Mouse (Mus musculus) forebrain, embryonic 11.5 days (tissue): ENCODE measurements at regions not wholly inside any gene's neighbourhood (a gene's known extent, or its start where the extent isn't known, plus 50 kb on each side); places are given as distances from the start of the nearest gene placed in this dataset.
A peak's percentile ranks its signal among the peaks of the same experiment; 100 is the strongest.

Experiments used
- ATAC-seq: fragments of 200-750 bp; cut with Nextera tagmentation; replicated peaks from 2 replicates; pipeline ENCODE4 v1.8.0; 2017; ENCODE audit warnings: moderate TSS enrichment; ENCODE audit not compliant: low FRiP score
- DNase-seq: peaks from one replicate; pipeline ENCODE4 v3.0.0-alpha.2; 2017; ENCODE audit warnings: low spot score
- H3K27ac ChIP-seq: fragments of 300-500 bp; sonication (generic); 2 replicates; pipeline ENCODE4 v1.5.1; 2014; ENCODE audit warnings: low read depth, low read length
- H3K27me3 ChIP-seq: fragments of 300-500 bp; sonication (generic); 2 replicates; pipeline ENCODE4 v1.6.1; 2014; ENCODE audit warnings: mild to moderate bottlenecking, low read length, mixed read lengths; ENCODE audit not compliant: control insufficient read depth, insufficient read depth
- H3K36me3 ChIP-seq: fragments of 300-500 bp; sonication (generic); 2 replicates; pipeline ENCODE4 v1.6.1; 2014; ENCODE audit warnings: mild to moderate bottlenecking, low read length, moderate library complexity, mixed read lengths; ENCODE audit not compliant: control insufficient read depth, insufficient read depth
- H3K4me1 ChIP-seq: fragments of 300-500 bp; sonication (generic); replicated peaks from 2 replicates; pipeline ENCODE4 v1.6.1; 2014; ENCODE audit warnings: low read length, mixed read lengths; ENCODE audit not compliant: control insufficient read depth, insufficient read depth
- H3K4me2 ChIP-seq: fragments of 300-500 bp; sonication (generic); 2 replicates; pipeline ENCODE4 v1.6.1; 2014; ENCODE audit warnings: low read depth, mild to moderate bottlenecking, low read length, moderate library complexity, mixed read lengths; ENCODE audit not compliant: severe bottlenecking
- H3K4me3 ChIP-seq: fragments of 300-500 bp; sonication (generic); 2 replicates; pipeline ENCODE4 v1.5.1; 2014; ENCODE audit warnings: low read depth, low read length
- H3K9ac ChIP-seq: fragments of 300-500 bp; sonication (generic); 2 replicates; pipeline ENCODE4 v1.6.1; 2014; ENCODE audit warnings: low read length
- H3K9me3 ChIP-seq: fragments of 300-500 bp; sonication (generic); 2 replicates; pipeline ENCODE4 v1.6.1; 2016; ENCODE audit warnings: low read length, mixed read lengths; ENCODE audit not compliant: control insufficient read depth
- WGBS: fragments of 180-500 bp; shearing (Covaris S2); extraction: QIAGEN DNeasy Blood & Tissue Kit; methylation state at CpG from one replicate; pipeline ENCODE4 v1.1.7; 2014; 5-methylcytosine and 5-hydroxymethylcytosine counted together

DNA sequence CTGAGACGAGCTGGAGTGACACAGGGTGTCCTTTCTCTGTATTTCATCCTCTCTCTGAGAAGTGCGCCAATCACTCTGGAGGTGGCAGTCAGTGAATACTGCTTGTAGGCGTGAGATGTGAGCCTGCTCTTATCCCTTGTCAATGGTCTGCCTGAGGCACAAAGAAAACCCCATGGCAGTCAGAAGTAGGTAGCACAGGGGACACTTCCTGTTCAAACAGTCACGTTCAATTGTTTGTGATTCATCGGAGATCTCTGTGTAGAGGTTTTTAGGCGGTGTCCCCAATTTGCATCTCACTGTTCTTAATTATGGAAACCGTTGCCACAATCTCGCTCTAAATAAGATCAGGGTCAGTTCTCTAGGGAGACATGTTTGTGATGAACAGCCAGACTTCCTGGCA, 447.7 kb downstream of the Glrx3 start:
- no peak for DNase-seq

DNA sequence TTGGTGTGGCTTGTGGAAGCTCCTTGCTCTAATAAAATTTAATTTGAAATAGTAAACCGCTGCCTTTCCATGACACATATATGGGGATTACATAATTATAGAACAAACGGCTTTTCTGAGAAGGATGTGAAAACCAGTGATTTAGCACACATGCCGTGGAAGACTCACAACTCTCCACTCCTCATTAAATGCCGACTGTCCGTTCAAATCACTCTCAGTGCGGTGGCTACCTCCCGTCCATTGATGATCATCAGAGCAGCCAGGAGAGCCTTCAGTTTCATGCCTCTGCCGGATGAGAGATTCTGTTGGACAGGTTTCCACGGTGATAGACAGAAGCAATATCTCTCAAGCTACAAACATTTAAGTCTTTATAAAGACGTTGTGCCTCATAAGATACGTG, 451.3 kb downstream of the Glrx3 start:
- WGBS, result 90% methylated on average over 11 of the region's 11 CpGs
- Histone ChIP-seq H3K4me2 (no peak overlapping the region), H3K36me3 (no peaks in the 10 kb centered on the region), H3K4me1 (no peaks in the 10 kb centered on the region), H3K9ac (no peak overlapping the region), H3K27me3 (no peaks in the 10 kb centered on the region), H3K9me3 (no peaks in the 10 kb centered on the region), H3K27ac (no peak overlapping the region), H3K4me3 (no peak overlapping the region)
- ATAC-seq (no peak), DNase-seq (no peak)

More for the DNA sequence above, 447.7 kb downstream of the Glrx3 start:
- no peak for ATAC-seq
- H3K4me1 ChIP-seq, result no peaks in the 10 kb centered on the region
- H3K4me3 ChIP-seq, result no peak overlapping the region
- H3K27me3 ChIP-seq, result no peaks in the 10 kb centered on the region
- H3K9ac ChIP-seq, result no peak overlapping the region
- no peak overlapping the region for H3K4me2 ChIP-seq
- WGBS, result 75% methylated on average over 8 of the region's 8 CpGs
- H3K36me3 ChIP-seq, result no peaks in the 10 kb centered on the region
- no peaks in the 10 kb centered on the region for H3K9me3 ChIP-seq
- H3K27ac ChIP-seq, result no peak overlapping the region

- H3K27ac ChIP-seq, result no peak overlapping the region
- H3K27me3 ChIP-seq, result no peaks in the 10 kb centered on the region
- ATAC-seq (0 out of 2 replicates have a peak, but pooled peaks have one; percentile 33), DNase-seq (no peak)
- no peak overlapping the region for H3K9ac ChIP-seq
- H3K36me3 ChIP-seq, result no peaks in the 10 kb centered on the region
- no peaks in the 10 kb centered on the region for H3K4me1 ChIP-seq
- no peaks in the 10 kb centered on the region for H3K9me3 ChIP-seq
- H3K4me2 ChIP-seq, result no peak overlapping the region
- no peak overlapping the region for H3K4me3 ChIP-seq
- 55% methylated on average over 9 of the region's 9 CpGs for WGBS
These were observed 469.1 kb downstream of the Glrx3 start for GRCm38 (mm10) chr7:137906424-137907060.

DNA sequence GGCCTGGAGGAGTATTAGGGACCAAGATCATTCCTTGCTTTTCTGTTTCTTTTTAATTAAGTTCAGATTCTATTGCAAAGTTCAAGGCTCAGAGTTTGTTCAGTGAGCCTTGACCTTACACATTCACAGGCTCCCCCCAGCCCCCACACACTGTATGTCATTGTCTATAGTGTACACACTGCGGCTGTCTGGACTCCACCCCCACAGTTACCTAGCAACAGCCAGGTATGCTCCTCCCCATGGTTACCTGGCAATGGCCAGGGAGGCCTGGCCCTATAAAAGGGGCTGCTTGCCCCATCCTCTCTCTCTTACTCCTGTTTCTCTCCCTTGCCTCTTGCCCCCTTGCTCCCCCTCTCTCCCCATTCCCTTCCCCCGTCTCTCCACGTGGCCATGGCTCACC, 472.0 kb downstream of the Glrx3 start:
- Histone ChIP-seq H3K4me2 (no peak overlapping the region), H3K9ac (no peak overlapping the region), H3K9me3 (no peaks in the 10 kb centered on the region), H3K36me3 (no peaks in the 10 kb centered on the region), H3K4me3 (no peak overlapping the region), H3K4me1 (no peaks in the 10 kb centered on the region), H3K27ac (no peak overlapping the region), H3K27me3 (no peaks in the 10 kb centered on the region)
- no peak for ATAC-seq
- WGBS, result 63% methylated on average over 3 of the region's 3 CpGs
- no peak for DNase-seq

- H3K9me3 ChIP-seq, result no peaks in the 10 kb centered on the region
- no peak overlapping the region for H3K27ac ChIP-seq
- H3K4me1 ChIP-seq, result no peaks in the 10 kb centered on the region
- DNase-seq (no peak), ATAC-seq (no peak)
- H3K4me3 ChIP-seq, result no peak overlapping the region
- no peak overlapping the region for H3K9ac ChIP-seq
- WGBS, result 85% methylated on average over 4 of the region's 4 CpGs
- H3K27me3 ChIP-seq, result no peaks in the 10 kb centered on the region
- H3K36me3 ChIP-seq, result no peaks in the 10 kb centered on the region
- H3K4me2 ChIP-seq, result no peak overlapping the region
These were observed 476.2 kb downstream of the Glrx3 start for GRCm38 (mm10) chr7:137913551-137914105.

GRCm38 (mm10) chr7:137914506-137914905, 477.1 kb downstream of the Glrx3 start:
- Histone ChIP-seq H3K36me3 (no peaks in the 10 kb centered on the region), H3K4me1 (no peaks in the 10 kb centered on the region), H3K4me3 (no peak overlapping the region), H3K4me2 (no peak overlapping the region), H3K9ac (no peak overlapping the region), H3K27me3 (no peaks in the 10 kb centered on the region), H3K9me3 (no peaks in the 10 kb centered on the region), H3K27ac (no peak overlapping the region)
- no peak for DNase-seq
- 93% methylated on average over 5 of the region's 5 CpGs for WGBS
- no peak for ATAC-seq

DNA sequence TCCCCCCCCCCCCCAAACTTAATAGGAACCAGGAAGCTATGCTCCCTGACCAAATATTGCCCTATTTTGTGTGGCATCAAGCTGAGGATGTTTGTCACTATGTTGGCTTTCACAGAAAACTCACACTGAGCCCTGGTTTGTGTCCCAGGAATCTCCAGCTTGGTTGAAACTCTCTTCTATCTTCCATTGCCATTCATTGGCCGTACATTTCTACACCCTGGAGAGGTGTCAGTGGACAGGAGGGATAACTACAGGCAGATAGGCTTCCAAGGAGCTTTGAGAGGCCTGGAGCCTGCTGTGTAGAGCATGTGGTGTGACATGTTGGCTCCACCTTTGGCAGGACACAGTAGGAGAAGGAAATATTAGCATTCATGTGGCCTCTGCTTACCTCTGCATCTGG, 478.9 kb downstream of the Glrx3 start:
- Histone ChIP-seq H3K27me3 (no peaks in the 10 kb centered on the region), H3K9ac (no peak overlapping the region), H3K9me3 (no peaks in the 10 kb centered on the region), H3K27ac (no peak overlapping the region), H3K4me2 (no peak overlapping the region), H3K36me3 (no peaks in the 10 kb centered on the region), H3K4me1 (no peaks in the 10 kb centered on the region), H3K4me3 (no peak overlapping the region)
- WGBS, result 82% methylated on average over 1 of the region's 1 CpGs
- DNase-seq (no peak), ATAC-seq (no peak)

GRCm38 (mm10) chr7:137924464-137925167, 472.9 kb downstream of the Tcerg1l start:
- no peaks in the 10 kb centered on the region for H3K36me3 ChIP-seq
- no peak for ATAC-seq
- no peaks in the 10 kb centered on the region for H3K4me1 ChIP-seq
- no peak overlapping the region for H3K27ac ChIP-seq
- H3K9ac ChIP-seq, result no peak overlapping the region
- DNase-seq, result no peak
- H3K9me3 ChIP-seq, result no peaks in the 10 kb centered on the region
- H3K4me2 ChIP-seq, result no peak overlapping the region
- 57% methylated on average over 7 of the region's 7 CpGs for WGBS
- no peak overlapping the region for H3K4me3 ChIP-seq
- H3K27me3 ChIP-seq, result no peaks in the 10 kb centered on the region

- WGBS, result 79% methylated on average over 3 of the region's 3 CpGs
- H3K4me2 ChIP-seq, result no peak overlapping the region
- no peaks in the 10 kb centered on the region for H3K36me3 ChIP-seq
- ATAC-seq, result no peak
- no peaks in the 10 kb centered on the region for H3K27me3 ChIP-seq
- no peak for DNase-seq
- H3K9ac ChIP-seq, result no peak overlapping the region
- H3K9me3 ChIP-seq, result no peaks in the 10 kb centered on the region
- H3K4me3 ChIP-seq, result no peak overlapping the region
- no peaks in the 10 kb centered on the region for H3K4me1 ChIP-seq
- H3K27ac ChIP-seq, result no peak overlapping the region
These were observed 471.9 kb downstream of the Tcerg1l start for GRCm38 (mm10) chr7:137925656-137926055.
